Mouse (Mus musculus) lung, embryonic 15.5 days (tissue): ENCODE results near the gene Adam15. TPM values are rescaled to one million over a fixed set of nuclear protein-coding genes. Genes with fewer than 3 reads are reported as not detected.

Source experiments
- ATAC-seq: fragments of 200-750 bp; cut with Nextera tagmentation; 2 replicates; pipeline ENCODE4 v1.8.0; 2017; ENCODE audit warnings: moderate number of reproducible peaks, borderline replicate concordance; ENCODE audit not compliant: low FRiP score, low TSS enrichment; ENCODE audit errors: extremely low read depth
- H3K27ac ChIP-seq: fragments of 300-500 bp; sonication (generic); 2 replicates; pipeline ENCODE4 v1.5.1; 2015; ENCODE audit warnings: moderate library complexity, mild to moderate bottlenecking, inconsistent platforms
- H3K27me3 ChIP-seq: fragments of 300-500 bp; sonication (generic); 2 replicates; pipeline ENCODE4 v1.6.1; 2015; ENCODE audit warnings: inconsistent platforms
- H3K36me3 ChIP-seq: fragments of 300-500 bp; sonication (generic); 2 replicates; pipeline ENCODE4 v1.6.1; 2015; ENCODE audit warnings: inconsistent platforms
- H3K4me1 ChIP-seq: fragments of 300-500 bp; sonication (generic); 2 replicates; pipeline ENCODE4 v1.6.1; 2015; ENCODE audit warnings: inconsistent platforms
- H3K4me2 ChIP-seq: fragments of 300-500 bp; sonication (generic); 2 replicates; pipeline ENCODE4 v1.6.1; 2015; ENCODE audit warnings: inconsistent platforms, mild to moderate bottlenecking, moderate library complexity
- H3K4me3 ChIP-seq: fragments of 300-500 bp; sonication (generic); 2 replicates; pipeline ENCODE4 v1.5.1; 2015; ENCODE audit warnings: mild to moderate bottlenecking, inconsistent platforms
- H3K9ac ChIP-seq: fragments of 300-500 bp; sonication (generic); 2 replicates; pipeline ENCODE4 v1.6.1; 2015; ENCODE audit warnings: inconsistent platforms
- H3K9me3 ChIP-seq: fragments of 300-500 bp; sonication (generic); 2 replicates; pipeline ENCODE4 v1.6.1; 2016; ENCODE audit warnings: inconsistent platforms
- WGBS: fragments of 180-500 bp; shearing (Covaris S2); methylation state at CpG from one replicate; pipeline ENCODE4 v1.1.7; 2015; 5-methylcytosine and 5-hydroxymethylcytosine counted together
- polyA plus RNA-seq: library from polyadenylated mRNA; unstranded; fragments of >200 nt; fragmentation: Nextera tagmentation; extraction: Ambion mirVana; gene quantifications from 2 replicates; pipeline ENCODE4 v1.2.1, GENCODE M21; 2015

The Adam15 gene
- polyA plus RNA-seq, 1 experiment from 2014 or later: 63.0 TPM

GRCm38 (mm10) chr3:89382033-89382882 lies 32.5 kb upstream of the Adam15 start:
- 86% methylated on average over 9 of the region's 9 CpGs for WGBS
- Histone ChIP-seq H3K4me1 (peaks cover 56% of the 10 kb centered on the region), H3K27me3 (no peaks in the 10 kb centered on the region), H3K9ac (no peak overlapping the region), H3K4me2 (no peak overlapping the region), H3K27ac (no peak overlapping the region), H3K36me3 (peaks cover 18% of the 10 kb centered on the region), H3K4me3 (no peak overlapping the region), H3K9me3 (no peaks in the 10 kb centered on the region)
- ATAC-seq: no peak

GRCm38 (mm10) chr3:89381233-89381632 lies 31.4 kb upstream of the Adam15 start:
- Histone ChIP-seq H3K4me2 (no peak overlapping the region), H3K36me3 (peaks cover 18% of the 10 kb centered on the region), H3K27ac (no peak overlapping the region), H3K9ac (no peak overlapping the region), H3K4me1 (peaks cover 47% of the 10 kb centered on the region), H3K4me3 (no peak overlapping the region), H3K9me3 (no peaks in the 10 kb centered on the region), H3K27me3 (no peaks in the 10 kb centered on the region)
- 71% methylated on average over 11 of the region's 11 CpGs for WGBS
- no peak for ATAC-seq

GRCm38 (mm10) chr3:89380711-89381110 lies 30.9 kb upstream of the Adam15 start:
- WGBS: 91% methylated on average over 18 of the region's 18 CpGs
- no peaks in the 10 kb centered on the region for H3K27me3 ChIP-seq

GRCm38 (mm10) chr3:89380291-89380690 lies 30.5 kb upstream of the Adam15 start:
- Histone ChIP-seq H3K4me2 (no peak overlapping the region), H3K4me3 (no peak overlapping the region), H3K27me3 (no peaks in the 10 kb centered on the region), H3K9me3 (no peaks in the 10 kb centered on the region), H3K9ac (no peak overlapping the region), H3K4me1 (peaks cover 42% of the 10 kb centered on the region), H3K36me3 (peaks cover 18% of the 10 kb centered on the region), H3K27ac (no peak overlapping the region)
- WGBS: 91% methylated on average over 14 of the region's 14 CpGs
- ATAC-seq: no peak

More at GRCm38 (mm10) chr3:89380711-89381110, 30.9 kb upstream of the Adam15 start:
- H3K4me3 ChIP-seq: no peak overlapping the region
- H3K36me3 ChIP-seq: peaks cover 18% of the 10 kb centered on the region
- H3K9me3 ChIP-seq: no peaks in the 10 kb centered on the region
- no peak overlapping the region for H3K9ac ChIP-seq
- peaks cover 46% of the 10 kb centered on the region for H3K4me1 ChIP-seq
- no peak overlapping the region for H3K27ac ChIP-seq
- ATAC-seq: no peak
- no peak overlapping the region for H3K4me2 ChIP-seq

GRCm38 (mm10) chr3:89379388-89380131 lies 29.8 kb upstream of the Adam15 start:
- no peak for ATAC-seq
- H3K27ac ChIP-seq: no peak overlapping the region
- H3K36me3 ChIP-seq: peaks cover 18% of the 10 kb centered on the region
- WGBS: 86% methylated on average over 31 of the region's 31 CpGs
- no peak overlapping the region for H3K9ac ChIP-seq
- peak overlapping the region; percentile 85 for H3K4me2 ChIP-seq
- no peak overlapping the region; the same call in 1 of the 2 replicates for H3K4me3 ChIP-seq
- no peaks in the 10 kb centered on the region for H3K27me3 ChIP-seq
- no peaks in the 10 kb centered on the region for H3K9me3 ChIP-seq
- H3K4me1 ChIP-seq: peaks cover 35% of the 10 kb centered on the region

- Histone ChIP-seq H3K36me3 (peaks cover 18% of the 10 kb centered on the region), H3K4me1 (peaks cover 31% of the 10 kb centered on the region), H3K4me3 (peak overlapping the region; percentile 57), H3K9ac (peak overlapping the region; percentile 59), H3K27ac (peak overlapping the region; percentile 53), H3K27me3 (no peaks in the 10 kb centered on the region), H3K9me3 (no peaks in the 10 kb centered on the region), H3K4me2 (peak overlapping the region; percentile 85)
- under 1% methylated on average over 28 of the region's 29 CpGs for WGBS
- ATAC-seq: peak; percentile 91
Observed at GRCm38 (mm10) chr3:89378394-89379067, 28.7 kb upstream of the Adam15 start.

GRCm38 (mm10) chr3:89377831-89378230 lies 28.0 kb upstream of the Adam15 start:
- WGBS: 63% methylated on average over 4 of the region's 4 CpGs
- Histone ChIP-seq H3K4me2 (peak overlapping the region; percentile 85), H3K27ac (peak overlapping the region; percentile 53), H3K36me3 (peaks cover 18% of the 10 kb centered on the region), H3K9ac (peak overlapping the region; percentile 59; the same call in 1 of the 2 replicates), H3K9me3 (no peaks in the 10 kb centered on the region), H3K27me3 (no peaks in the 10 kb centered on the region), H3K4me3 (no peak overlapping the region), H3K4me1 (peaks cover 29% of the 10 kb centered on the region)
- no peak for ATAC-seq

- Histone ChIP-seq H3K27me3 (no peaks in the 10 kb centered on the region), H3K4me2 (no peak overlapping the region), H3K4me3 (no peak overlapping the region), H3K9me3 (no peaks in the 10 kb centered on the region), H3K4me1 (peaks cover 21% of the 10 kb centered on the region), H3K36me3 (no peaks in the 10 kb centered on the region), H3K9ac (no peak overlapping the region), H3K27ac (no peak overlapping the region; the same call in 1 of the 2 replicates)
- no peak for ATAC-seq
- 28% methylated on average over 5 of the region's 5 CpGs for WGBS
Observed at GRCm38 (mm10) chr3:89373581-89374231, 23.9 kb upstream of the Adam15 start.

- Histone ChIP-seq H3K36me3 (no peaks in the 10 kb centered on the region), H3K4me3 (no peak overlapping the region), H3K4me1 (no peaks in the 10 kb centered on the region; the same call in 1 of the 2 replicates), H3K27me3 (no peaks in the 10 kb centered on the region), H3K9me3 (no peaks in the 10 kb centered on the region), H3K27ac (no peak overlapping the region), H3K4me2 (no peak overlapping the region), H3K9ac (no peak overlapping the region)
- 53% methylated on average over 11 of the region's 11 CpGs for WGBS
- no peak for ATAC-seq
Observed at GRCm38 (mm10) chr3:89367338-89367737, 17.5 kb upstream of the Adam15 start.

GRCm38 (mm10) chr3:89365486-89366414 lies 16.0 kb upstream of the Adam15 start:
- H3K4me1 ChIP-seq: no peaks in the 10 kb centered on the region; the same call in 1 of the 2 replicates
- no peak overlapping the region for H3K4me2 ChIP-seq
- no peak overlapping the region for H3K27ac ChIP-seq
- WGBS: 63% methylated on average over 20 of the region's 20 CpGs
- no peak for ATAC-seq
- no peak overlapping the region for H3K4me3 ChIP-seq
- H3K27me3 ChIP-seq: no peaks in the 10 kb centered on the region
- H3K36me3 ChIP-seq: no peaks in the 10 kb centered on the region
- H3K9me3 ChIP-seq: no peaks in the 10 kb centered on the region
- H3K9ac ChIP-seq: no peak overlapping the region
